Mouse (Mus musculus): ENCODE measurements around the gene Atm. TPM values are rescaled to one million over a fixed set of nuclear protein-coding genes. Genes with fewer than 3 reads are reported as not detected.

Atm gene
- 10 to 100 TPM; 22.3 to 24.4 TPM for total RNA-seq (2021)
- long read RNA-seq, experiment 1: 0 reads
- long read RNA-seq, experiment 2, partial matches to known transcripts: 2 of 3 reads
- long read RNA-seq, experiment 2, other reads (novel, unspliced or antisense): 1 of 3 reads

GRCm38 (mm10) chr9:53536558-53537320, at the start of gene Atm, which contains the start of gene Npat:
Atm (minus strand) TSS chr9:53536740.
Npat (plus strand) TSS chr9:53537047.
- peak; percentile 99 to 100 for DNase-seq (ENCODE audit: low spot score in 2 of 2)

GRCm38 (mm10) chr9:53581870-53582269, 45.3 kb upstream of the Atm start:
- DNase-seq (ENCODE audit: low spot score in 2 of 2): no peak

- DNase-seq (ENCODE audit: low spot score in 2 of 2): no peak
Observed at GRCm38 (mm10) chr9:53575721-53576120, 39.2 kb upstream of the Atm start.

- no peak for DNase-seq (ENCODE audit: low spot score in 2 of 2)
Observed at GRCm38 (mm10) chr9:53572516-53573307, 36.2 kb upstream of the Atm start.

- peak; percentile 25 to 35 for DNase-seq (ENCODE audit: low spot score in 2 of 2)
Observed at GRCm38 (mm10) chr9:53570662-53571061, 34.1 kb upstream of the Atm start.

- DNase-seq (ENCODE audit: low spot score in 2 of 2): peak in 1 of 2 experiments; percentile 4
Observed at GRCm38 (mm10) chr9:53537336-53537965, 911 bp upstream of the Atm start.

- peak in 1 of 2 experiments; percentile 3 for DNase-seq (ENCODE audit: low spot score in 2 of 2)
Observed at GRCm38 (mm10) chr9:53535416-53536320, 872 bp downstream of the Atm start.

- no peak for DNase-seq (ENCODE audit: low spot score in 2 of 2)
Observed at GRCm38 (mm10) chr9:53517373-53518009, 19.0 kb downstream of the Atm start.

GRCm38 (mm10) chr9:53514091-53514490, 22.4 kb downstream of the Atm start:
- no peak for DNase-seq (ENCODE audit: low spot score in 2 of 2)

GRCm38 (mm10) chr9:53508053-53508452, 28.5 kb downstream of the Atm start:
- DNase-seq (ENCODE audit: low spot score in 2 of 2): no peak

GRCm38 (mm10) chr9:53485886-53486285, 50.7 kb downstream of the Atm start:
- DNase-seq (ENCODE audit: low spot score in 2 of 2): no peak

GRCm38 (mm10) chr9:53472806-53473518, 63.6 kb downstream of the Atm start:
- no peak for DNase-seq (ENCODE audit: low spot score in 2 of 2)

GRCm38 (mm10) chr9:53452038-53452437, 84.5 kb downstream of the Atm start:
- DNase-seq (ENCODE audit: low spot score in 2 of 2): no peak

- DNase-seq (ENCODE audit: low spot score in 2 of 2): no peak
Observed at GRCm38 (mm10) chr9:53450609-53451008, 85.9 kb downstream of the Atm start.

GRCm38 (mm10) chr9:53435830-53436570, 100.5 kb downstream of the Atm start:
- no peak for DNase-seq (ENCODE audit: low spot score in 2 of 2)

GRCm38 (mm10) chr9:53427638-53428037, 108.9 kb downstream of the Atm start:
- no peak for DNase-seq (ENCODE audit: low spot score in 2 of 2)

GRCm38 (mm10) chr9:53426726-53427125, 109.8 kb downstream of the Atm start:
- no peak for DNase-seq (ENCODE audit: low spot score in 2 of 2)

- DNase-seq (ENCODE audit: low spot score in 2 of 2): no peak
Observed at GRCm38 (mm10) chr9:53422133-53422896, 114.2 kb downstream of the Atm start.

Measured in layer of hippocampus, postnatal 14 days (tissue).